Mouse (Mus musculus): Measurements from ENCODE around the gene Phf3.
"Not testable (repeated sequence)": the region's sequence is repeated elsewhere in the genome, so short reads cannot be mapped to it uniquely, and the experiment has no call there.

Gene Phf3

DNA sequence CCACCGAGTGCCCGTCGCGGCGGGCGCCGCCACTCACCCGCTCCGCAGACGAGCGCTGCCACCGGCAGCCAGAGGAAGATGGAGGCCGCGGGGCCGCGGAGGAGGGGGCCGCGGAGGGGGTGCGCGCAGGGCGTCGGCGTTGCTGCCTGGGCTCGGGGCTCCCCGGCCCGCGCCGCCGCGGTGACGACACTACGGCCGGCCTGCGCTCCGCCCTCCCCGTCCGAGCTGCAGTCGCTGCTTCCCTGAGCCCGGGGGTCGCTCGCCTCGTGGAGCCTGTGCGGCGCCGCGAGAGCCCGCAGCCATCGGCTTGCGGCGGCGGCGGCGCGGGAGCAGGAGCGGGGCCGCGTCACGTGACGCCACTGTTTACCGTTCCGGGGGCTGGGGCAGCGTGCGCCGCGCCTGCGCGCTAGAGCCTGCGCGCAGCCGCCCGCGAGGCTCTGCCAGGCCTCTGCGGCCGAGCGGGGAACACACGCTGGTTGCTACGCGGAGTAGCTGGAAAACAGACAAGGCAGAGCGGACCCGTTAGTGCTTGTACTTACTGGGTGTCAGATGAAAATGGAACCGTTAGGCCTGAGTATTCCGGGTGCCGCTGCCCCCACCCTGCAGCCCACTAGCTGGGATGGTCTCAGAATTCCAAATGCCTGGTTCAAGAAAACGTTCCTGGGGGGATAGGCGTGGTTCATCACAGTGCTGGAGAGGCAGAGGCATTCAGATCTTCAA is at the start of gene Phf3:
TSS of gene Phf3 (minus strand) at position 381 of the 720 bp plus-strand sequence.
- DNase-seq: peak; percentile 89 to 94

DNA sequence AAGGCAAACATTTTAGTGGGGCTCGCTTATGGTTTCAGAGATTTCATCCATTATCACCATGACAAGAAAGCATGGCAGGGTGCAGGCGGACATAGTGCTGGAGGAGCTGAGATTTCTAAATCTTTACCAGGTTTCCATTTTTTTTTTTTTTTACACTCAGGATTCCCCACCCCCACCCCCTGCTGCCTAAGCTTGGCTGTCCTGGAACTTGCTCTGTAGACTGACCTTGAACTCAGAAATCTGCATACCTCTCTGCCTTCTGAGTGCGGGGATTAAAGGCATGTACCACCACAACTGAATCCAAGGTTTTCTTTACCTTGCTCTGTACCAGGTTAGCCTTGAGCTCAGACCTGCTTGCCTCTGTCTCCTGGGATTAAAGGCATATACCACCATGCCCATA is 48.5 kb upstream of the Phf3 start:
- no peak for DNase-seq

DNA sequence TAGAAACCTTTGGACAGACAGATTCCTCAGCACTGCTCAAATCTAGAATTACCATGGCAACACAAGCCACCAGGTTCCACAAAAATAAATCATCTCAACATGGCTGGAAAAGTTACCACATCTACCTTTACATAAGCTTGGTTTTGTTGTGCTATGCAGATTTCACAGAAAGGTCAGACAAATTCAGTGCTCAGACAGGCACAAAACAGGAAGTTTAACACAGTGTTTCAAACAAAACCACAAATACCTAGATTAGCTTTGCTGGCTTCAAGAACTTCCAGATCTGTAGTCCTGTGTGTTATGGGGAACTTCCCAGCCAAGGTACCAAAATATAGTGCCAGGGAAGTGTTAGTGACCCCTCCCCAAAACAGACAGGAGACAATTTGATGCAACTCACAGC is 47.5 kb upstream of the Phf3 start:
- no peak for DNase-seq

DNA sequence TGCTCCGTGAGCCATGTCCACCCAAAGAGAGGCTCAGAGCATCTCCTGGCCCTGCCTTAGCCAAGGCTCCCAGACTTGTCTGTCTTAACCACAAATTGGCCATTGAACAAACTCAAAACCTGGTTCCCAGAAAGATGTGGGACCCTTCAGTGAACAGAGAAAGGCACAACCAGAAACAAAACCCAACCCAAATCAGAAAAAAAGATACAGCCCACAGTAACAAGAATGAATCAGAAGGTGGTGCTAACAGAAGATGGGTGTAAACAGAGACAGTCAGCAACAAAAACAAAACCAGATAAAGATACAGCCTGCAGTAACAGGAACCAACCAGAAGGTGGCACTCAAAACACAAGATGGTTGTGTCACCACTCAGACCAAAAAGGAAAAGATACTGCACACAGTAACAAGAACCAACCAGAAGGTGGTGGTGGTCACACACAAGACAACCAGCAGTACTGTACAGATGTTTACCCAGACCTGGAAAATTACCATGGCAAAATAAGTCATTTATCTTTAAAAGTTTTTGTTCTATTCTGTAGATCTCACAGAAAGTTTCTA is 47.0 kb upstream of the Phf3 start:
- peak; percentile 17 to 21 for DNase-seq

DNA sequence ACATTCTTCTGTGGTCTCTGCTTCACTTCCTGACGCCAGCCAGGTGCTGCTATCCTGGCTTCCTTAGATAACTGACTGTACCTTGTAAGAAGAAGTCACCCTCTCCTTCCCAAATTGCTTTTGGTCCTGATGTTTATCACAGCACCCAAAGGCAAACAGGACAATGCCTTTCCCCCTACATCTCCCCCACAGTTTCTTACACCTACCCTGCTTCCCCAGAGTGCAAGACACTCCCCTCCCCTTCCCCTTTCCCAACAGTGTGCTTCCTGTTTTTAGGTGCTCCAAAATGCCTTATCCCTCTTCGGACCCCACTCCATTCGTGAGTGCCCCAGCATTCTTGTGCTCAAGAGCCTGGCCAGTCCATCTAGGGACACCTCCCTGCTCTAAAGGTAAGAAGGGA is 36.5 kb upstream of the Phf3 start:
- no peak for DNase-seq

DNA sequence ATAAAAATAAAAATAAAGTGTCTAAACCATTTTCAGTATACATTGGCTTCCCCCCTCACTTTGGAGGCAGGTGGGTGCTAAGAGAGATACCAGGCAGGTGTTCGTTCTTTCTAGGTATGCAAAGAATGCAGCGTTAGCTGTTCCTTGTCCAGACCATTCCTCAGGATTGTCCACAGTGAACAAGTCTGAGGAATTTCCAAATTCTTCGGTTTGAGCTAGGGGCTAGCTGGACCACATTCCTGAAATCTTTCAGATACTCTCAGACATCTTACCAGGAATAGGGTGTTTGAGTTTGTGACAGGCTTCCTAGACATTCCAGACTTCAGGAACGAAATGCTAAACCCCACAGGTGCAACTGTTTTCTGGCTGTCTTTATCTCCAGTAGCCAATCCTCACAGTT is 35.1 kb upstream of the Phf3 start:
- DNase-seq: no peak

DNA sequence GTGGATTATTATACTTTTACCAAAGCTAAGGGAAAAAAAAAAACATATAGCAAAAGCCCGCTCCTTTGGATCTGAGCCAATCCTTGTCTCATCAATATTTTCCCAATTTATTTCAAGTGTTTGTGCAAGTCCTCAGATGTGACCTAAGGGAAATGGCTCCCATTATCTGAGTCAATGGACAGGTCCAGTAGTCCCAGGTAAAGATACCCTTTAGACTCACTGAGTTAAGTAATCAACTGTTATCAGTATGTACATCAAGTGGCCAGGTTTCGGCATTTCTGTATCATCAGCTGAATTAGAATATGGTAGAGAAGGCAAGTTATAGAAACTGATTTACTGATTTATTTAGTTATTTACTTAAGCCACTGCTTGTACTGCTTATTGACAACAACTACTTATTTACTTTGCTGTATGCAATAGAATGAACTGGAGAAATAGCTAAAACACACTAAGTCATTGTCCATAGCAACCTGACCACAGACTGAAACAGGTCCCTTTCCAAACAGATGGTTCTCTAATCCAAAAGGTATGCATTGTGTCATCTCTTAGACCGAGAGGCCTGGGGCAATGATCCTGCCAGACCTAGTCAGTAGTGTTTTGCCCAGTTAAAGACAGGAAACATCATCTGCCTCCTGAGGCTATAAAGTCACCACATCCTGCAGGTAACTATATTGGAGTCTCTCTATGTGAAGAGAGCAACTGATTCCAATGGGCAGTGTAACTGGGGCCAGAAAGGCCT is 29.9 kb upstream of the Phf3 start:
- DNase-seq: no peak

DNA sequence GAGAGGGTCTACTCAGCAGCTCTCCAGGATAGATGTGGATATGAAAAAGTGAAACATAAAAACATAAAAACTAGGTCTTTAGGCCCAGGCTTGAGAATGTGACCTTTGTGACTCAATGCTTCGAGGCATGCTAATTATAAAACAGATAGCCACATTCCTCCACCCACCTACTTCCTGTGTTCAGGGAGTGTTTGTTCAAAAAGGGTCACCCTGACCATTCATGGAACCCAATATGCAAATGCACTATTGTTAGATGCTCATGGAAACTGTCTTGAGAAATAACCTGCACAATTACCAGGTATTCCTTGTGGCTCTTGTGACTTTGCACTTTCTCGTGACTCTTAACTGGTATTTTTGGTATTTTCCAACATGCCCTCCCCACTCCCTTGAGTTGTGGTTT is 25.0 kb upstream of the Phf3 start:
- no peak for DNase-seq

DNA sequence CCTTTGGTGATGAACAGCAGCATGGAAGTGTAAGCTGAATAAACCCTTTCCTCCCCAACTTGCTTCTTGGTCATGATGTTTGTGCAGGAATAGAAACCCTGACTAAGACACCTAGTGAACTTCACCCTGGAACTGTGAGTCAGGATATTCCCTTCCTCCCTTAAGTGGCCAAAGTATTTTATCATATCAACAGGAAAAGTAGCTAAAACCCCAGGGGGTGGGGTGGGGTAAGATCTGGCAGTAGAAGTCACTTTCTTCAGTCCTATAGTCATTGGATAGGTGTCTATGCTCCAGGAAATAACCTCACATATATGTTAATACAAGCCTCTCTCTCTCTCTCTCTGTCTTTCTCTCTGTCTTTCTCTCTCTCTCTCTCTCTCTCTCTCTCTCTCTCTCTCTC is 21.6 kb upstream of the Phf3 start:
- not testable (repeated sequence) for DNase-seq

DNA sequence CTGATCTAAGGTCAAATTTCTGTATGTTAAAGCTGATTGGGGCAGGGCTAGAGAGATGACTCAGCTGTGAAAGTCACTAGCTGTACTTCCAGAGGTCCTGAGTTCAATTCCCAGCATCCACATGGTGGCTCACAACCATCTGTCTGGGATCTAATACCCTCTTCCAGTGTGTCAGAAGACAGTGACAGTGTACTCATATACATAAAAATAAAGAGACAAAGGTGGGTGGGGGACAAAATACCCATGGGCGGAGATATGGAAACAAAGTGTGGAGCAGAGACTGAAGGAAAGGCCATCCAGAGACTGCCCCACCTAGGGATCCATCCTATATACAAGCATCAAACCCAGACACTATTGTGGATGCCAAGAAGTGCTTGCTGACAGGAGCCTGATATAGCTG is 10.1 kb upstream of the Phf3 start:
- DNase-seq: not testable (repeated sequence)

DNA sequence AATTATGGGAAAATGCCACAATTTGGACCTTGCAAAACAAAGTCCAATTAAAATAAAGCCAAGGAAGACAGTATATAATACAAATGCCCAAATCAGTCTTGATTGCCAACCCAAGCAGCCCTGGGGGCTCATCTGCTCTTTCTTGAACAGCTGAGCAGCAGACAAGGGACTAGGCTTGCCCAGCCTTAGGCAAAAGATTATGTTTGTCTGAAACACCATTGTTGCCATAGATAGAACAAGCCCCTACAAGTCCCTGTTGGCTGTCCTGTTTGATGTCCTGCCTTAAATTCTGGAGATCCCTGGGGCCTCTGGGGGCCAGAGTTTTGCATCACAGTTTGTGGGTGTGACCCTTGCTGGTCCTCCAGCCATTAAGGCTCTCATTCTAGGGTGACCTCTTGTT is 2.0 kb upstream of the Phf3 start:
- no peak for DNase-seq

DNA sequence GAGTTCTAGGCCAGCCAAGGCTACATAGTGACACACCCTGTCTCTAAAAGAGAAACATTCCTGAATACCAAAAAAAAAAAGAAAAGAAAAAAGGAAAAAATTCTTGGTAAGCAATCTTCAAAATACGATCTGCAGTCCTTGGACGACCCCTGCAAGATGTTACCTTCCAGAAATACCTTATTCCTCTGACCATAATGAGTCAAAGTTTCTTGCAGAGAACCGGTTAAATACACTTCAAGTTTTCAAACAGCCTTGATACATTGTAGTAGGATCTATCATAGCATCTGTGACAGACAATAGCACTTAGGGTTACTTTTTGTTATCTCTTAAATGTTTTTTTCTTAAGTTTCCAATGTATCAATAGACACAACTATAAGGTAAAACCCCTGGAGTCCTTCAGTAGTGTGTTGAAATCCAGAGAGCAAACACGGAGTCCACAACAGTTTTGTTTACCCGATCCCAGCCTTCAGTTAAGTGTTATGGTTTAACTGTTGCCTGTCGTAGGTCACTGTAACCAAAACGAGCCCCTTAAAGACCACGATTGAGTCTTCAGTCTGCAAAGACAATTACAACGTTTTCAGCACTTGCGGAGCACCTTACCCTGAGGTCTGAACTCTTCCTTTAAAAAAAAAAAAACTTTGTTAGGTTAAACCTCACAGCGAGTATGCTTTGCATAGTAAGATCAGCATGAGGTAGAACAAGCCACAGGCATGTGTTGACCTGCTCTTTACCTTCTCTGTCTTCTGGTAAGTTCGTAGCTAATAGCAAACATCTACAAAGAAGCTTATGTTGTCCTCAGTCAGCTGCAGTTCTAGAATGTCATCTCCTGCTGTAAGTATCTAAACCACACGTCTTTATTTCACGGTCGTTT is 775 bp upstream of the Phf3 start:
- no peak for DNase-seq

DNA sequence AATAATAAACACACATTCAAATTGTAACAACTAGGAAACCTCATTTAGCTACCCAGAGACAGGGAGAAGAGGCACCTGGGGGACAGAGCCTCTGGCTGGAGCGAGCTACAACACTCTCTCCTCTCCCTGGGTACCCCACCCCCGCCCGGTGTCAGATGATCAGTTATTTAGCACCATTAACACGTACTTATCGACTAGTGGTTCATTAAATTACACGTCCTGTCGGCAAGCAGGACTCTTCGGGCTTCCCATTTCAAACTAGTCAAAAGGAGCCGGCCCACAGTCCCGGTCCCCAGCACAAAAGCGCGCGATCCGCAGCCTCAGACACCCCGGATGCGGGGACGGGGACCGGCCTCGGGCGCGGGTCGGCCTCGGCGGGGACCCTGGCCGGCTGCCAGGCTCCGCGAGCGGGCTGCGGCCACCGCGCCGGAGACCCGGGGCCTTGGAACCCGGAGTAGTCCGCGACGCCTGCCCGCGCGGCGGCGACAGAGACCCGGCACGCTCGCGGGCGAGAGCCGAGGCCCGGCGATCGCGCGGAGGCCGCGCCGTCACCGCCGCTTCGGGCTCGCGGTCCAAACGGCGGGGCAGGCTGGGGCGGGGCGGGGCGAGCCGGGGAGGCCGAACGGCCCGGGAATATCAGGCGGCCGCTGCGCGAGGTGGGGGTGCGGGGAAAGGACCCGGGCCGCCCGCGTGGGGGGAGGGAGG is 733 bp downstream of the Phf3 start:
- DNase-seq: peak in 1 of 2 experiments; percentile 26

DNA sequence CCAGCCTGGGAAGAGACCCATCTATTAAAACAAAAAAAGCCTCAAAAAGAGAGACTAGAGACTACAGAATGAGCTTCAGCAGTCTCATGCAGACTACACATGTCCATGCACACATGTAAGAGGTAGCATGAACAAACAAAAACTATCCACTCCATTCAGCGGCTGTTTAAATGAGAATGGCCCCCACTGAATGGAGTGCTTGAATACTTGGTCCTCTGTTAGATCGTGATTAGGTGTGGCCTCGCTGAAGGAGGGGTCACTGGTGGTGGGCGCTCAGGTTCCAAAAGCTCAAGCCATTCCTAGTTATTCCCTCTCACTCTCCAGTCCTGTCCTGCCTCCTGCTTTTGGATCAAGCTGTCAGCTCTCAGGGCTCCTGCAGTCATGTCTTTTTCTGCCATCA is 5.9 kb downstream of the Phf3 start:
- DNase-seq: no peak

DNA sequence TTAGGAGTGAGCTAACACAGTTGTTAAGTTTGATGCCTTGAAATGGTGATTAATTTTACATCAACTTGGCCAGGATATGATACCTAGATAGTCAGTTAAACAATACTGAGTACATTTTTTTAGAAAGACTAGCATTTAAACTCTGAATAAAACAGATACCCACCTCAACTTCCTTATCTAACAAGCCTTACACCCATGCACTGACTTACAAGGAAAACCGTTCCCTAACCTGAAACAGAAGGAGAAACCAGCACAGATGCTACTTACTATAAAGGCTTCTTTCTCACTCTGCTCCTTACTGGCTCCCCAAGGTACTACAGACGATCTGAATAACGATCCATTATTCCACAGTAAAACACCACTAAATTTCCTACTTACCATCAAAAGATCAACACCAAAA is 21.2 kb downstream of the Phf3 start:
- no peak for DNase-seq

DNA sequence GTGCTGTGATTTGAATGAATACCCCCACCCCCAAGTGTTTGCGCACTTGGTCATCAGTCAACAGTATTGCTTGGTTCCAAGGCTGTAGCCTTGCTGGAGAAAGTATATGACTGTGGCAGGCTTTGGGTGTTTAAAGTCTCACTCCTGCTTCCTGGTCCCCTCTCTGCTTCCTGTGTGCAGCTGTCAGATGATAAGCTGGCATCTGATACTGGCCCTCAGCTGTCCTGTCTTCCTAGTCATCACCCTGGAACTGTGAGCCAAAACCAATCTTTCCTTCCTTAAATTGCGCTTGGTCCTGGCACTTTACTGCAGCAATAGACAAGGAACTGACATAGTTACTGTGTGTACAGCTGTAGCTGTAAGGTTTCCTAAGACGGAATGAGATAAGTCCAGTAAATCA is 21.8 kb downstream of the Phf3 start:
- DNase-seq: no peak

DNA sequence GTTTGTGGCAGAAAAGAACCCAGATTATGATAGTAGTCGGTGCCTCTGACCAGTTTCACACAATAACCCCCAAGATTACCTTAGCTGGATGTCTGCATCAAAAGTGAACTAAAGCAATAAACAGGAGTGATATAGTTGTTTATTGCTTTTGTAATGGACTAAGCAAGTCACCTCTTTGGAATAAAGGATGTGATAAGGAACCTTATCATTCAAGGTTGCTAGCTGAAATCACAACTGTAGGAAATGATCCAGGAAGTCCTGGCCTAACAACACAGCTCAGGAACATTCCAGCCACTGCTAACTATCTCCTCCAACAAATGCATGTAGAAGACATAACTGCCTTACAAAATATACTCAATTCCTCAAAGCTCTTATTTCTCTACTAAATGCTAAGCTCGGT is 22.8 kb downstream of the Phf3 start:
- no peak for DNase-seq

DNA sequence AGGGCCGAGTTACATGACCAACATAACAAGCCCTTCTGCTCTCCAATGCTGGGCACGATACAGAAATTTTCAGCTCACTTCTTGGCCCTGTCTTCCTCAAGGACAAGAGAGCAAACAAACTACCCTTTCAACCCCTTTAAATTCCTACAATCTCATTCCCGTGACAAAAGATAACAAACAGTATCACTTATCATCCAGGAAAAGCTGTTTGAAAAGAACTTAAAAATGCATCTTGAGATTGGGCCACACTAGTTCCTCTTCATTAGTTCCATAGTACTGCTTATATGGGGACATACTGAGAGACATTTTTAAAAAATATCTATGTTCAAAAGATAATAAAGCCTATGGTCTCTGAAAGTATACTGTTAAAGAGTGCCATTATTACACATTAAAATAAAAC is 23.8 kb downstream of the Phf3 start:
- no peak for DNase-seq

DNA sequence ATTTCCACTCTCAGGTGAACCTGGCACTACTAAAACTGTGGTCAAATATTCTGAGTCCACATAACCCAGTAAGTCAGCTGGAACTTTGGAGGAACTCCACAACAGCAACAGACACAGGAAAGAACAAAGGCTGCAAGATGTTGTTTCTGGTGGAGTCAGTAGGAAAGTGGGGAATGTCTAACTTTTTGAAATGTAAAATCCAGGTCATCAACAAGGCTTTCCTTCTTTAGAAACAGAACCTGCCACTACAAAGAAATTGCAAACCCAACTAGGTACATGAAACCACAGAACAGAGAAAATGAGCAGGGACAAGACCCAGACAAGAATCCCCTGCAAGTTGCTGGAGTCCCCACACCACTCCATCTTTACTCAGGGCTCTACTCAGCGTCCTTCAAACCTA is 26.0 kb downstream of the Phf3 start:
- no peak for DNase-seq

DNA sequence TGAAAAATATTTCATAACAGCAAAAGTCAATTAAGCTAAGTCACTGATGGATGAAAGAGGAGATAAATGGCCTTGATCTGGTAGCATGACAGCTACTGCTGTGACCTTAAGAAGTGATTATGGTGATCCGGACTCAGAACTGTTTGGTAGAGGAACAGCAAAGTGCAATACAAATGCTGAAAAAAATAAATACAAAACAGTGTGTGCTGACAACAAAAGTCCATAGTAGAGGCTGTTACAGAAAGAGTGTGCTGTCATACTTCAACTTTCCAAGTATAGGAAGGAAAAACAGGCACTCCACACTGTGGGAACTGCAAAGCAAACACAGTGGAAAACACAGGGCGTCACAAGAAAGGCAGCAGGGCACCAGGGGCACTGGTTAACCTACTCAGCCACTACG is 34.1 kb downstream of the Phf3 start:
- DNase-seq: no peak

DNA sequence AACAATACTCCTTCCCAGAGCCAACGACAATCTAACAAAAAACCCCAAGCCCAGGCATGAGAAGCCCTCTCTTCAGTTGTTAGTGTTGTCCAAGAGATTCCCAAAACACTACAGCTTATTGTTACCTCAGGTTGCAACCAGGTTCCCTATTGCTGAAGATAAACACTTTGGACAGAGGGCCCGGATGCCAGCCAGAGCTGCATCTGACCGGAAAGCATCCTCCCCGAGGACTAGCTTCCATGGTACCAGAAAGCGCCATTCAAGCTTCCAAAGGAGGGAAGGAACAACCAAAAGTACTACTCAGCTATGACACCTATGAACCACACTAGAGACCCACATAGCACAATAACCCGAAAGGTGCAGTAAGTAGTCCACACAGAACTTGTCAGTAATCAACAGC is 38.2 kb downstream of the Phf3 start:
- DNase-seq: no peak

DNA sequence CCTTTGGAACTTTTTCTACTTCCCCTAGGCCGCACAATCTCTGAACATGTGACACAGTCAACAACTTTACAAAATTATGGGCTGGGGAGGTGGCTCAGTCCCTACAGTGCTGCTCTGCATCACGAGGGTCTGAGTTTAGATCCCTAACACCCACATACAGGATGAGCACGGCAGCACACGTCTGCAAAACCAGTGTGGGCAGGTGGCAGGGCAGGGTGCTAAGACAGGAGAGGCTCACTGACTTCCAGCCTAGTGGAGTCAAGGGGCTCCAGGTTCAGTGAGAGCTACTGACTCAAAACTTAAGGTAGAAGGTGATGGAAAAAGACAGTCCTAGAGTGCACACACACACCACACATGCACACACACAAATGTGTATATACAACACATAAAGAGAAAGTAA is 40.9 kb downstream of the Phf3 start:
- no peak for DNase-seq

DNA sequence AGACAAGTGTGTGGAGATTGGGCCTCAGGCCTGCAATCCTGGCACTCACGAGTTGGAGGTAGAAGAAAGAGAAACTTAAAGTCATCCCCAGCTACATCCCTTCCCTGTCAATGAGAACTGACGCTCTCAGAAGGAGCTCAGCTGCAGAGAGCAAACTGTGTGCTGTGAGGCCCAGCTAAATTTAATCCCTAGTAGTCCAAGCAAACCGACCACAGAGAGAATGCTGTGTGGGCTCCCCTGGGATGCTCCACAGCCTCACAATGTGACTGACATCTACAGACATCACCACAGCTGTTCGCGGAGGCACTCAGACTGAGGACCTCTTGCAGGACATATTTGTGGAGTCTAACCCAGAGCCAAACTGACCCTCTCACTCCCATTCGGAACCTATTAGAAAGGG is 54.3 kb downstream of the Phf3 start:
- DNase-seq: no peak
